Mouse (Mus musculus): ENCODE measurements at regions not wholly inside any gene's neighbourhood (a gene's known extent, or its start where the extent isn't known, plus 50 kb on each side); places are given as distances from the start of the nearest gene placed in this dataset.

DNA sequence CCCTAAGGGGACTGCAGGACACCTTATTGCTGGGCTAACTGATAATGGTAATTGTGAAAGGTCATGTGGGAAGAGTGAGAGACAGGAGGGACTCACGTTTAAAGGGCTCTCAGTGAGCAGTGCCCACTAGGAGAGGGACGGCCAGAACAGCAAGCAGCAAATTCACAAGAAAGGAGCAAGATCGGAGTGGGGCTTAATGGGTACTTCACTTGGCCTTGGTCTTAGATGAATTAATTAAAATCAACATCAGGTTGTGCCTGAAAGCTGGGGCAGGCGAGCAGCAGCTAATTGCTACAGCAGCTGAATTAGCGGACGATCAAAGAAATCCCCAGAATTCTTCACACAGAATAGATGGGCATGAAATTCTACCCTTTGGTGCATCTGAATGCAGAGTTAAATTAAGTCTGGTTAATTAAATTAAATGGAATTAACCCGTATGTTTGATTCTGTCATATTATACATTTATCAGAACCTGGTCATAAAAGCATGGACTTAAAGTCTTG lies 156.9 kb downstream of the Cdh26 start:
- no peak for TF ChIP-seq EP300 (IDR thresholded peaks at IDR 0.05)
- TF ChIP-seq CTCF (IDR thresholded peaks at IDR 0.05): no peak
